Mouse (Mus musculus) forebrain, embryonic 11.5 days (tissue): Measurements from ENCODE around the gene Mdm4. TPM values are rescaled to one million over a fixed set of nuclear protein-coding genes. Genes with fewer than 3 reads are reported as not detected.

Experiments used
- ATAC-seq: fragments of 200-750 bp; cut with Nextera tagmentation; replicated peaks from 2 replicates; pipeline ENCODE4 v1.8.0; 2017; ENCODE audit warnings: moderate TSS enrichment; ENCODE audit not compliant: low FRiP score
- DNase-seq: peaks from one replicate; pipeline ENCODE4 v3.0.0-alpha.2; 2017; ENCODE audit warnings: low spot score
- H3K27ac ChIP-seq: fragments of 300-500 bp; sonication (generic); 2 replicates; pipeline ENCODE4 v1.5.1; 2014; ENCODE audit warnings: low read depth, low read length
- H3K27me3 ChIP-seq: fragments of 300-500 bp; sonication (generic); 2 replicates; pipeline ENCODE4 v1.6.1; 2014; ENCODE audit warnings: mild to moderate bottlenecking, low read length, mixed read lengths; ENCODE audit not compliant: control insufficient read depth, insufficient read depth
- H3K36me3 ChIP-seq: fragments of 300-500 bp; sonication (generic); 2 replicates; pipeline ENCODE4 v1.6.1; 2014; ENCODE audit warnings: mild to moderate bottlenecking, low read length, moderate library complexity, mixed read lengths; ENCODE audit not compliant: control insufficient read depth, insufficient read depth
- H3K4me1 ChIP-seq: fragments of 300-500 bp; sonication (generic); replicated peaks from 2 replicates; pipeline ENCODE4 v1.6.1; 2014; ENCODE audit warnings: low read length, mixed read lengths; ENCODE audit not compliant: control insufficient read depth, insufficient read depth
- H3K4me2 ChIP-seq: fragments of 300-500 bp; sonication (generic); 2 replicates; pipeline ENCODE4 v1.6.1; 2014; ENCODE audit warnings: low read depth, mild to moderate bottlenecking, low read length, moderate library complexity, mixed read lengths; ENCODE audit not compliant: severe bottlenecking
- H3K4me3 ChIP-seq: fragments of 300-500 bp; sonication (generic); 2 replicates; pipeline ENCODE4 v1.5.1; 2014; ENCODE audit warnings: low read depth, low read length
- H3K9ac ChIP-seq: fragments of 300-500 bp; sonication (generic); 2 replicates; pipeline ENCODE4 v1.6.1; 2014; ENCODE audit warnings: low read length
- H3K9me3 ChIP-seq: fragments of 300-500 bp; sonication (generic); 2 replicates; pipeline ENCODE4 v1.6.1; 2016; ENCODE audit warnings: low read length, mixed read lengths; ENCODE audit not compliant: control insufficient read depth
- WGBS: fragments of 180-500 bp; shearing (Covaris S2); extraction: QIAGEN DNeasy Blood & Tissue Kit; methylation state at CpG from one replicate; pipeline ENCODE4 v1.1.7; 2014; 5-methylcytosine and 5-hydroxymethylcytosine counted together
- polyA plus RNA-seq: library from polyadenylated mRNA; unstranded; fragments of >200 nt; fragmentation: Nextera tagmentation; extraction: Ambion mirVana; gene quantifications from 2 replicates; pipeline ENCODE4 v1.2.1, GENCODE M21; 2014

Mdm4 gene
- polyA plus RNA-seq, 1 experiment from 2014 or later: 51.0 TPM

DNA sequence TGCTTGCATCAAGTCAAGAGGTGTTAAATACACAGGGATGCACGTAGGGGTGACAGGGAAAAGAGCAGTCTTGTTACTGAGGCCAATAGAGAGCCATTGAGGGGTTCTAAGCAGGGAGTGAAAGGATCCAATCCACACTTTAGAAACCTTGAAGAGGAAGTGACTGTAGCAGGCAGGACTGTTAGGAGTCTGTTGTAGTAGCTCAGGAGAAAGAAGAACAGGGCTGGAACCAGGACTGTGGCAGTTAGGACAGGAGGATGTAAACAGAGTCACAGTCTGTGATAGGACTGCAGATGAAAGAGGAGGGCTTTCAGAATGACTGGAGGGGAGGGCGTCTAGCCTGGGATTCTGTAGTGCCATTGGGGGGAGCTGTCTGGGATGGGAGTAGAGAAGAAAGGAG is 29.2 kb upstream of the Mdm4 start:
- Histone ChIP-seq H3K27ac (no peak overlapping the region), H3K4me1 (peaks cover 7% of the 10 kb centered on the region), H3K4me3 (no peak overlapping the region), H3K9me3 (no peaks in the 10 kb centered on the region), H3K4me2 (no peak overlapping the region), H3K9ac (no peak overlapping the region), H3K27me3 (no peaks in the 10 kb centered on the region), H3K36me3 (peaks cover 5% of the 10 kb centered on the region; the same call in 1 of the 2 replicates)
- ATAC-seq (no peak), DNase-seq (no peak)
- 27% methylated on average over 2 of the region's 2 CpGs for WGBS

- 79% methylated on average over 7 of the region's 7 CpGs for WGBS
Measured at GRCm38 (mm10) chr1:133057345-133058034, 27.1 kb upstream of the Mdm4 start.

DNA sequence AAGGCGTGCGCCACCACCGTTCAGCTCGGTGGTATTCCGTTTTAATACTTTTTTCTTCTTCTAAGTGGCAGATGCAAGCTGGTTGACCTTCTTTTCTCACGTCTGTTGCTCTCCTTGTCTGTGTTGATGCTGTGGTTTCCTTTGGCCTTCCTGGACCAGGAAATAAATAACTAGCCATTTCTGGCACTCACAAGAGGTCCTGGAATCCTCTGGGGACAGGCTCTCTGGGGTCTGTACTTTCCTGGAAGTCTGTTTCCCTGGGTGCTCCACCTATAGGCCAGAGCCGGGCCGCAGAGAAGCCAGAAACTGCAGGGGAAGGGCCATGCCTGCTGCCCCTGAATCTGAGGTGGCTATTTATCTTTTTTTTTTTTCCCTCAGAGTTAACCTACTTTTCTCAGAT is 24.0 kb upstream of the Mdm4 start:
- H3K4me2 ChIP-seq: no peak overlapping the region
- H3K4me1 ChIP-seq: peaks cover 11% of the 10 kb centered on the region
- no peak overlapping the region for H3K4me3 ChIP-seq
- H3K36me3 ChIP-seq: no peaks in the 10 kb centered on the region
- WGBS: 86% methylated on average over 8 of the region's 8 CpGs
- H3K27ac ChIP-seq: no peak overlapping the region
- no peaks in the 10 kb centered on the region for H3K27me3 ChIP-seq
- DNase-seq (no peak), ATAC-seq (no peak)
- no peaks in the 10 kb centered on the region for H3K9me3 ChIP-seq
- H3K9ac ChIP-seq: no peak overlapping the region

More at GRCm38 (mm10) chr1:133057345-133058034, 27.1 kb upstream of the Mdm4 start:
- Histone ChIP-seq H3K27ac (no peak overlapping the region), H3K9ac (no peak overlapping the region), H3K4me3 (no peak overlapping the region), H3K27me3 (no peaks in the 10 kb centered on the region), H3K36me3 (peaks cover 5% of the 10 kb centered on the region; the same call in 1 of the 2 replicates), H3K9me3 (no peaks in the 10 kb centered on the region), H3K4me2 (no peak overlapping the region), H3K4me1 (peaks cover 11% of the 10 kb centered on the region)
- ATAC-seq (no peak), DNase-seq (no peak)

DNA sequence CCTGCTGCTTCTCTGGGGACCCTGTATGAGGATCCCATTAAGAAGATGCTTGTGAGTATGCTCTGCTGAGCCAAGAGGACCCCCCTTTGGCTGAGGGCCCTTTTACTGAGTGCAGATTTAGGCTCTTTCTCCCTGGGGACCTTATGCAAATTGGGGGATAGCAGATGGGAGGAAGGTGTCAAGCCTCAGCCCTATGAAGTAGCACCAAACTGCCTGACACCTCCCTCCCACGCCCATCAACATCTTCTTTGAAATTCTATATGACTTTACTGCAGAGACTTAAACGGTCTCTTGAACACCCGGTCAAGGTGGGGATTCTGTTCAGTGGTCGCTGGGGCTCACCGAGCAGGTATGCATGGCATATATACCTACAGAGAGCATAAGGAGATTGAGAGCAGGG is 22.7 kb upstream of the Mdm4 start:
- Histone ChIP-seq H3K27me3 (no peaks in the 10 kb centered on the region), H3K4me2 (no peak overlapping the region), H3K9ac (no peak overlapping the region), H3K27ac (no peak overlapping the region), H3K4me1 (peaks cover 8% of the 10 kb centered on the region; the same call in 1 of the 2 replicates), H3K36me3 (no peaks in the 10 kb centered on the region), H3K9me3 (no peaks in the 10 kb centered on the region), H3K4me3 (no peak overlapping the region)
- DNase-seq: no peak
- WGBS: 73% methylated on average over 5 of the region's 5 CpGs
- ATAC-seq: no peak

DNA sequence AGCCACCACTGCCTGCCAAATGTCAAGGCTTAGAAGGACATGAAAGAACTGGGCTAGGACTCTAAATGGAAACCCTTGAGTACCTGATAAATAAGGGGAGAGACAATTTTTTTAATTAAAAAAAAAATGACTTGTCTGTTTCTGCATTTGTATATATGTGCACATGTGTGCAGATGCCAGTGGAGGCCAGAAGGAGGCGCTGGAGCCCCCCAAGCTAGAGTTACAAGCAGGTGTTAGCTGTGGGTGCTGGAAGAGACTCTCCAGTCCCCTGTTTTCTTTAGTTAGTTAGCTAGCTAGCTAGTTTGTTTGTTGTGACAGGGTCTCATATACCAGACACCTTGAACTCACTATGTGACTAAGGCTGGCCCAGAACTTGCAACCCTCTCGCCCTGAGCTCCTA is 21.5 kb upstream of the Mdm4 start:
- H3K27me3 ChIP-seq: no peaks in the 10 kb centered on the region
- no peak overlapping the region for H3K4me3 ChIP-seq
- H3K9ac ChIP-seq: no peak overlapping the region
- ATAC-seq: no peak
- H3K36me3 ChIP-seq: no peaks in the 10 kb centered on the region
- WGBS: 86% methylated on average over 2 of the region's 2 CpGs
- peaks cover 12% of the 10 kb centered on the region; the same call in 1 of the 2 replicates for H3K4me1 ChIP-seq
- no peak for DNase-seq
- H3K27ac ChIP-seq: no peak overlapping the region
- no peaks in the 10 kb centered on the region for H3K9me3 ChIP-seq
- H3K4me2 ChIP-seq: no peak overlapping the region

- 27% methylated on average over 11 of the region's 11 CpGs for WGBS
- DNase-seq (no peak), ATAC-seq (no peak)
- Histone ChIP-seq H3K27ac (no peak overlapping the region), H3K4me2 (no peak overlapping the region), H3K36me3 (no peaks in the 10 kb centered on the region), H3K4me1 (peaks cover 17% of the 10 kb centered on the region; the same call in 1 of the 2 replicates), H3K4me3 (no peak overlapping the region), H3K9me3 (no peaks in the 10 kb centered on the region), H3K9ac (no peak overlapping the region), H3K27me3 (no peaks in the 10 kb centered on the region)
Measured at GRCm38 (mm10) chr1:133050001-133050431, 19.7 kb upstream of the Mdm4 start.

DNA sequence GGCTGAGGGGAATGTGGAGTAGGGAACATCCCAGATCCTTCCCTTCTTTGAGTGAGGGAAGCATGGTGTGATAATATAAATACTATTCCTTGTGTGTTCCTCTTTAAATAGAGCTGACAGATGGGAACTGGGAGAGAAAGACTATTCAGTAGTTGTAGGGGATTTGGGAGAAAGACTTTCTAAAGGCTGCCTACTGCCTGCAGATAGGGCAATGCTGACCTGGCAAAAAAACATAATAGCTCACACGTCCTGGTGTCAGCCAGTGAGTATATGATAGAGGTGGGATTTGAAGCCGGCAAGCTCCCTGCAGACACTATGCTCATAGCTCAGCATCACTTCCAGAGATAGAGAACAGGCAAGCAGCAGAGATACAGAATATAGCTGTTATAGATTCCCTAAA is 18.3 kb upstream of the Mdm4 start:
- Histone ChIP-seq H3K9ac (peak overlapping the region; percentile 24; the same call in 1 of the 2 replicates), H3K27ac (0 out of 2 replicates have a peak overlapping the region, but pooled peaks have one; percentile 13), H3K4me2 (peak overlapping the region; percentile 1; the same call in 1 of the 2 replicates), H3K27me3 (no peaks in the 10 kb centered on the region), H3K4me3 (0 out of 2 replicates have a peak overlapping the region, but pooled peaks have one; percentile 1), H3K4me1 (peaks cover 20% of the 10 kb centered on the region; the same call in 1 of the 2 replicates), H3K36me3 (no peaks in the 10 kb centered on the region), H3K9me3 (no peaks in the 10 kb centered on the region)
- no peak for ATAC-seq
- no peak for DNase-seq
- WGBS: 34% methylated on average over 2 of the region's 2 CpGs

- no peak for DNase-seq
- peaks cover 17% of the 10 kb centered on the region; the same call in 1 of the 2 replicates for H3K4me1 ChIP-seq
- H3K4me2 ChIP-seq: peak overlapping the region; percentile 61
- ATAC-seq: no peak
- no peaks in the 10 kb centered on the region for H3K36me3 ChIP-seq
- peak overlapping the region; percentile 99 for H3K9ac ChIP-seq
- H3K4me3 ChIP-seq: peak overlapping the region; percentile 89
- no peaks in the 10 kb centered on the region for H3K27me3 ChIP-seq
- WGBS: 42% methylated on average over 8 of the region's 8 CpGs
- H3K27ac ChIP-seq: 0 out of 2 replicates have a peak overlapping the region, but pooled peaks have one; percentile 27
- no peaks in the 10 kb centered on the region for H3K9me3 ChIP-seq
Measured at GRCm38 (mm10) chr1:133047575-133047974, 17.2 kb upstream of the Mdm4 start.
